Mouse (Mus musculus) embryonic facial prominence, embryonic 13.5 days (tissue): Measurements from ENCODE around the gene Tns4. TPM values are rescaled to one million over a fixed set of nuclear protein-coding genes. Genes with fewer than 3 reads are reported as not detected.

Source experiments
- ATAC-seq: fragments of 200-750 bp; cut with Nextera tagmentation; 2 replicates; pipeline ENCODE4 v1.8.0; 2017; ENCODE audit warnings: low read depth; ENCODE audit not compliant: insufficient number of reproducible peaks, insufficient read depth, low FRiP score, low TSS enrichment
- H3K27ac ChIP-seq: fragments of 300-500 bp; sonication (generic); 2 replicates; pipeline ENCODE4 v1.5.1; 2015; ENCODE audit warnings: moderate library complexity, mild to moderate bottlenecking, inconsistent platforms
- H3K27me3 ChIP-seq: fragments of 300-500 bp; sonication (generic); 2 replicates; pipeline ENCODE4 v1.6.1; 2015; ENCODE audit warnings: mild to moderate bottlenecking, inconsistent platforms
- H3K36me3 ChIP-seq: fragments of 300-500 bp; sonication (generic); 2 replicates; pipeline ENCODE4 v1.6.1; 2015; ENCODE audit warnings: mild to moderate bottlenecking, inconsistent platforms
- H3K4me1 ChIP-seq: fragments of 300-500 bp; sonication (generic); 2 replicates; pipeline ENCODE4 v1.6.1; 2015; ENCODE audit warnings: inconsistent platforms
- H3K4me2 ChIP-seq: fragments of 300-500 bp; sonication (generic); 2 replicates; pipeline ENCODE4 v1.6.1; 2015; ENCODE audit warnings: moderate library complexity, mild to moderate bottlenecking, inconsistent platforms
- H3K4me3 ChIP-seq: fragments of 300-500 bp; sonication (generic); 2 replicates; pipeline ENCODE4 v1.5.1; 2015; ENCODE audit warnings: mild to moderate bottlenecking, inconsistent platforms
- H3K9ac ChIP-seq: fragments of 300-500 bp; sonication (generic); 2 replicates; pipeline ENCODE4 v1.6.1; 2015; ENCODE audit warnings: mild to moderate bottlenecking, inconsistent platforms
- H3K9me3 ChIP-seq: fragments of 300-500 bp; sonication (generic); 2 replicates; pipeline ENCODE4 v1.6.1; 2016; ENCODE audit warnings: inconsistent platforms
- WGBS: fragments of 180-500 bp; shearing (Covaris S2); methylation state at CpG from one replicate; pipeline ENCODE4 v1.1.7; 2015; ENCODE audit warnings: mixed read lengths; 5-methylcytosine and 5-hydroxymethylcytosine counted together
- polyA plus RNA-seq: library from polyadenylated mRNA; unstranded; fragments of >200 nt; fragmentation: Nextera tagmentation; extraction: Ambion mirVana; gene quantifications from 2 replicates; pipeline ENCODE4 v1.2.1, GENCODE M21; 2015

Gene Tns4
- polyA plus RNA-seq, 1 experiment from 2014 or later: 0.53 TPM

DNA sequence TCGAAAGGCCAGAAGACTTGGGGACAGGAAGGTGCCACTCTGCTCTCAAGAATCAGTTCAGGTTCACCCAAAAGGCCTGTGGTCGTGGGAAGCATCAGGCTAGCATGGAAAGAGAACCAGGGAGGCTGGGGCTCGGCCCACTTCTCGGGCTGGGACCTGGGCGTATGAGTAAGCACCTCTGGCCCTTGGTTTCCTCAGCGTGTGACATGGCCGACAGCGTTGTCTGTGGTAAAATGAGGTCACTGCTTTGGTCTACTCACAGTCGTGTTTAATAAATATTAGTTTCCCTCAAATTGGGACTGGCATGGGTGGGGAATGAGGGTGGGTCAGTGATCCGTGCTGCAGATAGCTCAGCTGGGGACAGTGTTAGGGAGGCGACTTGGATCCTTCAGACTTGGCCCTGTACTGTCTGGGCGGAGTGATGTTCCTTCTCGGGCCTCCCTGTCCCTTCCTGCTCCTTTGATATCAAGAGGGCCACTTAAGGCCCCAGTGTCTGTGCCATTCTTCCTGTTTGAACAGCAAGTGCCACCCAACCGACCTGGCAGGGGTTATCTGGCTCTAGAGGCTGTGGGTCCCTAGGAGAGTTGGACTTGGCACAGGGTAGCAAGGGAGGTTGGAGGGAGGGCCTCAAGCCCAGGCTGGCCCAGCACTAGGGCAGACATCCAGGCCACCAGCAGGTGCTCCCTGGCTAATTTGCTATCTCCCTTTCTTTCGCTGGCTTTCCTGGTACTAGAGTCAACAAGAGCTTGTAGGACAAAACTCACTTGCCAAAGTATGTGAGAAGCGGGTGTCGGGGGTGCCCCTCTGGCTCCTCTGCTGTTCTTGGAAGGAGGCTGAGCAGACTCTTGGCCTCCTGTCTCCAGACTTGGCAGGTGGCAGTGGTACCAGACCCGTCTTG, 38.9 kb upstream of the Tns4 start:
- Histone ChIP-seq H3K9ac (no peak overlapping the region), H3K4me3 (no peak overlapping the region)

GRCm38 (mm10) chr11:99126482-99127253, 37.6 kb upstream of the Tns4 start:
- Histone ChIP-seq H3K9me3 (no peaks in the 10 kb centered on the region), H3K4me2 (no peak overlapping the region; the same call in 1 of the 2 replicates), H3K36me3 (no peaks in the 10 kb centered on the region), H3K27me3 (no peaks in the 10 kb centered on the region), H3K9ac (peak overlapping the region; percentile 36; the same call in 1 of the 2 replicates), H3K4me3 (no peak overlapping the region), H3K27ac (peak overlapping the region; percentile 93), H3K4me1 (peaks cover 72% of the 10 kb centered on the region)
- ATAC-seq: no peak
- 30% methylated on average over 5 of the region's 5 CpGs for WGBS

More for the DNA sequence above, 38.9 kb upstream of the Tns4 start:
- no peak for ATAC-seq
- Histone ChIP-seq H3K36me3 (no peaks in the 10 kb centered on the region), H3K9me3 (no peaks in the 10 kb centered on the region), H3K4me1 (peaks cover 75% of the 10 kb centered on the region), H3K4me2 (no peak overlapping the region), H3K27ac (peak overlapping the region; percentile 93), H3K27me3 (no peaks in the 10 kb centered on the region)
- 79% methylated on average over 18 of the region's 18 CpGs for WGBS

GRCm38 (mm10) chr11:99124635-99125029, 35.5 kb upstream of the Tns4 start:
- H3K4me3 ChIP-seq: no peak overlapping the region
- no peaks in the 10 kb centered on the region for H3K36me3 ChIP-seq
- no peaks in the 10 kb centered on the region for H3K27me3 ChIP-seq
- no peaks in the 10 kb centered on the region for H3K9me3 ChIP-seq
- peak overlapping the region; percentile 37 for H3K4me2 ChIP-seq
- 0 out of 2 replicates have a peak, but pooled peaks have one; percentile 33 for ATAC-seq
- peak overlapping the region; percentile 93 for H3K27ac ChIP-seq
- peaks cover 81% of the 10 kb centered on the region for H3K4me1 ChIP-seq
- H3K9ac ChIP-seq: 0 out of 2 replicates have a peak overlapping the region, but pooled peaks have one; percentile 2
- 18% methylated on average over 10 of the region's 10 CpGs for WGBS

GRCm38 (mm10) chr11:99123977-99124634, 35.0 kb upstream of the Tns4 start:
- H3K27me3 ChIP-seq: no peaks in the 10 kb centered on the region
- H3K9me3 ChIP-seq: no peaks in the 10 kb centered on the region
- peak overlapping the region; percentile 37 for H3K4me2 ChIP-seq
- 0 out of 2 replicates have a peak overlapping the region, but pooled peaks have one; percentile 2 for H3K9ac ChIP-seq
- H3K27ac ChIP-seq: peak overlapping the region; percentile 93
- no peaks in the 10 kb centered on the region for H3K36me3 ChIP-seq
- no peak for ATAC-seq
- H3K4me1 ChIP-seq: peaks cover 81% of the 10 kb centered on the region
- no peak overlapping the region for H3K4me3 ChIP-seq
- WGBS: 42% methylated on average over 15 of the region's 15 CpGs

DNA sequence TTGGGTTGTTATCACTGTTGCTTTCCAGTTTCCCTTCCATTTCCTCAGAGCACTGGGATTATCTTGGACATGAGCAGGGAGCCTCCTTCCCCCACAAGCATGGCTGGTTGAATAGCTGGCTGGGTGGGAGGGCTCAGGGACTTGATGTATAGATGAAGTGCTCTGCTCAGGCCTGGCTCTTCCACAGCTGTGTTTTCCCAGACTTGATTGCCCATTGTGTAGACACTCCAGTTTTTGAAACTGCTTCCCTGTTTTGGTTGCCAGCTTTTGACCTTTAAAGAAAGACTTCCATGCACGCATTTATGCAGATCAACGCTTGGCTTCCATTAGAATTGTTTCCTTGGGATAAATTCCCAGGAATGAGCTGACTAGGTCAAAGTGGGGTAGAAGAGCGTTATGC, 33.6 kb upstream of the Tns4 start:
- Histone ChIP-seq H3K4me1 (peaks cover 84% of the 10 kb centered on the region), H3K27me3 (no peaks in the 10 kb centered on the region), H3K4me2 (no peak overlapping the region), H3K9me3 (no peaks in the 10 kb centered on the region), H3K9ac (no peak overlapping the region), H3K27ac (no peak overlapping the region; the same call in 1 of the 2 replicates), H3K4me3 (no peak overlapping the region), H3K36me3 (no peaks in the 10 kb centered on the region)
- WGBS: 75% methylated on average over 3 of the region's 3 CpGs
- ATAC-seq: no peak

- Histone ChIP-seq H3K4me1 (peaks cover 77% of the 10 kb centered on the region), H3K4me3 (no peak overlapping the region), H3K27me3 (no peaks in the 10 kb centered on the region), H3K9ac (0 out of 2 replicates have a peak overlapping the region, but pooled peaks have one; percentile 53), H3K4me2 (peak overlapping the region; percentile 29), H3K36me3 (no peaks in the 10 kb centered on the region), H3K9me3 (no peaks in the 10 kb centered on the region), H3K27ac (peak overlapping the region; percentile 97)
- ATAC-seq: peak; percentile 54
- 26% methylated on average over 14 of the region's 14 CpGs for WGBS
Measured at GRCm38 (mm10) chr11:99121218-99121631, 32.1 kb upstream of the Tns4 start.

DNA sequence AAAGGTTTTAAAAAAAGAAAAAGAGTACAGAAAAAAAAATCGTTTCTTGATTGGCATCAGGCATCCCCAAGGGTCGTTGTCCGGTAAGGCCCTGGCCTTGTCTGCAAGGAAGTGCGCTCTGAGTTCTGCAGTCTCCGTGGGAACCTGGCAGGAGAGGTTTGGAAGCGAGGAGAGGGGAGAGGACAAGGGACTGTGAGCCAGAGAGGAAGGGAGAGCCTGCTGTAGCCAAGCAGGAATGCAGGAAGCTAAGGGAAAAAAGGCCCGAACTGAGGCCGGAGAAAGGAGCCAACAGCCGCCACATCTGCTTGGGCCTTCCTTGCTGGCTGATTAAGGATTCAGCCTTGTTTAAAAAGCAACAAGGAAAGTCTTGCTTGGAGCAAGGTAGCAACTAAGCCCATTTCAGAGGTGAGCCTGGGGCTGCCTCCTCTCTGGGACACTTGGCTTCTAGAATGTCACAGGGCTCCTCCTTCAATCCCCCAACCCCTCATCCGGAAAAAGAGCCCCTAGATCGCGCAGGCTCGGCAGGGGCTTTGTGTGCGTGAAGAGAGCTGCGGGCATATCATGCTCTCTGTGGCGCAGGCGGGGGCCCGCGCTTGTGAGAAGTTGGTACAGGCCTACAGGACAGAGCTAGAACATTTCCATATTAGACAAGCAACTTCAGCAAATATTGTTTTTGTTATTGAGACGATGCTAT, 31.6 kb upstream of the Tns4 start:
- Histone ChIP-seq H3K27ac (peak overlapping the region; percentile 97), H3K36me3 (no peaks in the 10 kb centered on the region), H3K4me3 (no peak overlapping the region), H3K4me2 (peak overlapping the region; percentile 29), H3K9me3 (no peaks in the 10 kb centered on the region), H3K9ac (peak overlapping the region; percentile 53; the same call in 1 of the 2 replicates), H3K27me3 (no peaks in the 10 kb centered on the region), H3K4me1 (peaks cover 75% of the 10 kb centered on the region)
- WGBS: 12% methylated on average over 20 of the region's 20 CpGs
- ATAC-seq: no peak; the same call in 1 of the 2 replicates

DNA sequence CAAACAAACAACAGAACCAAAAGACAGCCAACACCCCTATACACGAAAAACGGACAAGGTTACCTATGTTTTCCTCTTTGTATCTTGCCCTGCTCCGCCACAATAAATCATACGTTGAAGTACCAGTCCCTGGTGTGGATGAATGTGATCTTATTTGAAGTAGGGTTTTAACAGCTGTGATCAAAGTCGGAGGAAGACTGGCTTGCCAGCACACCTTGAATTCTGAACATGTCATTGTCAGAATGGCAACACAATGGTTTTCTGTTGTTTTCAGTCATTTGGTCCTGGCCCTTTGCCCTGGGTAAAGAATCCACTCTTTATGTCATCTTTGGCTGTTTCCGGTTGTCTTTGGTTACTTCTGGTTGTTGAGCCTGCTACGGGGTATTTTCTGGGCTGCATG, 29.9 kb upstream of the Tns4 start:
- H3K9ac ChIP-seq: peak overlapping the region; percentile 32; the same call in 1 of the 2 replicates
- peaks cover 58% of the 10 kb centered on the region for H3K4me1 ChIP-seq
- whole genome bisulfite sequencing: 69% methylated on average over 7 of the region's 7 CpGs
- no peaks in the 10 kb centered on the region for H3K36me3 ChIP-seq
- ATAC-seq: no peak
- H3K4me3 ChIP-seq: no peak overlapping the region
- H3K27ac ChIP-seq: peak overlapping the region; percentile 58
- H3K27me3 ChIP-seq: no peaks in the 10 kb centered on the region
- H3K9me3 ChIP-seq: no peaks in the 10 kb centered on the region
- H3K4me2 ChIP-seq: no peak overlapping the region

DNA sequence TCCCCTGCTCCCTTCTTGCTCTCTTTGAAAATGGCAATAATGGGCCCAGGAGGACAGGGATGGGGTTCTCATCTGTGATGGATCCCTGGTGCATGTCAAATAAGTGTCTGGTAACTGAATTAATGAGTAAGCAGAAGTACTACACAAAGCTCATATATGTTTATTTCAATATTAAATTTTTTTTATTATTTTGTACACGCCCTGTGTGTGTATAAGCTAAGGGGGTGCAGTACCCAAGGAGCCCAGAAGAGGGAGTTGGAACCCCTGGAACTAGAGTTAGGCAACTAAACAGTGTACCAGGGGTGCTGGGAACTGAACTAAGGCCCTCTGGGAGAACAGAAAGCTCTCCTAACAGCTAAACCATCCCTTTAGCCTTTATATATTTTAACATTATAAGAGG, 29.3 kb upstream of the Tns4 start:
- Histone ChIP-seq H3K9me3 (no peaks in the 10 kb centered on the region), H3K36me3 (no peaks in the 10 kb centered on the region), H3K4me3 (no peak overlapping the region), H3K4me2 (no peak overlapping the region), H3K9ac (no peak overlapping the region), H3K4me1 (peaks cover 58% of the 10 kb centered on the region), H3K27me3 (no peaks in the 10 kb centered on the region), H3K27ac (peak overlapping the region; percentile 58)
- 93% methylated on average over 1 of the region's 1 CpGs for WGBS
- no peak for ATAC-seq

DNA sequence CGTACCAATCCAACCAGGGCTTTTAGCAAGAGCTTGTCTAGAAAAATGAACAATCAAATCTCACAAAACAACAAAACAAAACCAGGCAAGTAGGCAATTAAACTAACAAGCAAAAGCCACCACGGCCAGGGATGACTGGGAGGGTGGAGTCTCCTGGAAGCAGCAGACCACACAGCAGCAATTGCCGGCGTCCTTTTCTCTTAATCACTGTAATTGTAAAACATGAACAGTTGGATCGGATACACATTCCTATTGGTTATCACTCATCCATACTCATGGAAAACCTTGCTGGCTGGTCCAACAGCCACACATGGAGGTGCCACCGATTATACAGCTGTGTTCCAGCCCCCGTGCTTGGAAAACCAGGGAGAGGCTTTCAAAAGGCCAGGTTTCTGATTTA, 28.8 kb upstream of the Tns4 start:
- H3K4me1 ChIP-seq: peaks cover 61% of the 10 kb centered on the region
- WGBS: 44% methylated on average over 7 of the region's 7 CpGs
- no peak overlapping the region for H3K4me3 ChIP-seq
- no peak for ATAC-seq
- peak overlapping the region; percentile 58 for H3K27ac ChIP-seq
- no peak overlapping the region for H3K9ac ChIP-seq
- H3K4me2 ChIP-seq: no peak overlapping the region
- no peaks in the 10 kb centered on the region for H3K27me3 ChIP-seq
- H3K9me3 ChIP-seq: no peaks in the 10 kb centered on the region
- H3K36me3 ChIP-seq: no peaks in the 10 kb centered on the region

GRCm38 (mm10) chr11:99115940-99116339, 26.8 kb upstream of the Tns4 start:
- H3K4me2 ChIP-seq: no peak overlapping the region
- H3K27me3 ChIP-seq: no peaks in the 10 kb centered on the region
- ATAC-seq: no peak
- H3K9ac ChIP-seq: no peak overlapping the region
- no peaks in the 10 kb centered on the region for H3K9me3 ChIP-seq
- no peak overlapping the region for H3K4me3 ChIP-seq
- whole genome bisulfite sequencing: 69% methylated on average over 6 of the region's 6 CpGs
- no peak overlapping the region for H3K27ac ChIP-seq
- H3K36me3 ChIP-seq: no peaks in the 10 kb centered on the region
- peaks cover 57% of the 10 kb centered on the region for H3K4me1 ChIP-seq
